Comparison of ENCODE assay signal across 12 mouse cellular contexts in the genomic region with DNA sequence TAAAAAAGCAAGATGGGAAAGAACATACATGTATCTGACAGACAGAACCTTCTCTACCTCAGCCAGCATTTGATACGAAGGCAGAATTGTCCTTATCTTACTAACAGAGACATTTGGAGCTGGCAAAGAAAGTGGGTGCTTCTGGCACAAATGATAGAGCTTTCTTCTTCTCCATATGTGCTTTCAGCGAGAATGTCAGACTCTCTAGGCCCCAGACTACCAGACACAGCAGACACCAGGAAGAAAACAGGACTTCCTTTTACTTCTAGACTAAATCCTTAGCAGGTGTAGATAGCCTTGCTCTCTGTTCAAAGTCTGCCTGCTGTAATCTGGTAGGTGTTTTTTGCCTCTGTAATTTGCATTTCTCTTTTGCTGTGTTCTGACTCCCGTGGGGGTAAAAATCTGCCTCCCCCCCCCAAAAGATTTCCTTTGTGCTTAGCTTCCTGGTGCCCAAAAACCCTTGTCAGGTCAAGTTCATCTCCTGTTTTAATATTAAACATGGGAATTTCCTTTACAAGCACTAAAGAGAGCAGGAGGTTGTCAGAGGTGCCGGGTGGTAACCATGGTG.
DNase-seq lines count a peak whose midpoint lies in the region; ATAC-seq lines count a peak whose summit lies in the region.
"Had no signal": no experiment of that assay in that cellular context is flagged by ENCODE, and none has a peak within 500 bp of the region (broad histone marks: within the 10 kb centered on the region; RNA-seq: fewer than 3 reads in every experiment).

No protein-coding gene starts in this region.

- no peak overlapping the region for H3K9ac ChIP-seq in forebrain, embryonic 12.5 days
- no peak overlapping the region for H3K9ac ChIP-seq in hindbrain, embryonic 13.5 days
- peak overlapping the region; percentile 64 for H3K9ac ChIP-seq in neural tube, embryonic 13.5 days
- H3K9ac ChIP-seq: heart, embryonic 12.5 days had no signal

- peak; percentile 37 for DNase-seq in left cerebral cortex, adult 11 months (ENCODE audit: low spot score)
- no peak for DNase-seq in left cerebral cortex, postnatal 4 days
- no peak for DNase-seq in thymus, postnatal 14 days
- DNase-seq in gastrocnemius, postnatal 36 days = no peak
- DNase-seq: kidney, postnatal 4 days; lung, postnatal 14 days had no signal

- peaks cover 4% of the 10 kb centered on the region; the same call in 1 of the 2 replicates for H3K27me3 ChIP-seq in forebrain, embryonic 12.5 days
- H3K27me3 ChIP-seq in hindbrain, embryonic 13.5 days = no peaks in the 10 kb centered on the region
- H3K27me3 ChIP-seq in neural tube, embryonic 13.5 days = no peaks in the 10 kb centered on the region
- H3K27me3 ChIP-seq: heart, embryonic 12.5 days had no signal

- H3K9me3 ChIP-seq in forebrain, embryonic 12.5 days = 0 out of 2 replicates have a peak, but pooled peaks cover 2% of the 10 kb centered on the region
- H3K9me3 ChIP-seq in hindbrain, embryonic 13.5 days = no peaks in the 10 kb centered on the region
- no peaks in the 10 kb centered on the region for H3K9me3 ChIP-seq in neural tube, embryonic 13.5 days

- H3K4me1 ChIP-seq in forebrain, embryonic 12.5 days = peaks cover 38% of the 10 kb centered on the region
- peaks cover 41% of the 10 kb centered on the region for H3K4me1 ChIP-seq in hindbrain, embryonic 13.5 days (replicated peaks)
- peaks cover 39% of the 10 kb centered on the region for H3K4me1 ChIP-seq in neural tube, embryonic 13.5 days (replicated peaks)

- peak overlapping the region; percentile 59; the same call in 1 of the 2 replicates for H3K27ac ChIP-seq in forebrain, embryonic 12.5 days
- H3K27ac ChIP-seq in hindbrain, embryonic 13.5 days = peak overlapping the region; percentile 87
- H3K27ac ChIP-seq in neural tube, embryonic 13.5 days (replicated peaks) = peak overlapping the region; percentile 88

- no peak overlapping the region for H3K4me3 ChIP-seq in forebrain, embryonic 12.5 days (replicated peaks)
- no peak overlapping the region for H3K4me3 ChIP-seq in hindbrain, embryonic 13.5 days
- no peak overlapping the region for H3K4me3 ChIP-seq in neural tube, embryonic 13.5 days
- H3K4me3 ChIP-seq: heart, embryonic 12.5 days had no signal

- H3K4me2 ChIP-seq in forebrain, embryonic 12.5 days = no peak overlapping the region
- no peak overlapping the region for H3K4me2 ChIP-seq in hindbrain, embryonic 13.5 days
- H3K4me2 ChIP-seq in neural tube, embryonic 13.5 days = no peak overlapping the region
- H3K4me2 ChIP-seq: heart, embryonic 12.5 days; liver, embryonic 11.5 days had no signal

- intact Hi-C loops in left cerebral cortex, postnatal 4 days (cut with DNase I) = loop anchor here (10.0 kb wide), 1 partner anchor 64 kb away; no protein-coding TSS in a partner anchor
- intact Hi-C loops in gastrocnemius, postnatal 36 days (cut with DNase I) = no loop called here

- H3K36me3 ChIP-seq in forebrain, embryonic 12.5 days (replicated peaks) = no peaks in the 10 kb centered on the region
- no peaks in the 10 kb centered on the region for H3K36me3 ChIP-seq in hindbrain, embryonic 13.5 days
- H3K36me3 ChIP-seq in neural tube, embryonic 13.5 days = no peaks in the 10 kb centered on the region
- H3K36me3 ChIP-seq: heart, embryonic 12.5 days had no signal

- 49% methylated on average over 4 of the region's 4 CpGs for WGBS in forebrain, embryonic 12.5 days
- 39% methylated on average over 4 of the region's 4 CpGs for WGBS in hindbrain, embryonic 13.5 days
- 34% methylated on average over 4 of the region's 4 CpGs for WGBS in neural tube, embryonic 13.5 days

- no peak for ATAC-seq in forebrain, embryonic 12.5 days (ENCODE audit: low FRiP score)
- no peak for ATAC-seq in hindbrain, embryonic 13.5 days (ENCODE audit: low FRiP score)
- ATAC-seq in neural tube, embryonic 13.5 days (ENCODE audit: low read depth) = no peak
- ATAC-seq in megakaryocyte progenitor cell, adult 5-6 weeks (replicated peaks; ENCODE audit: poor library complexity) = no peak
